Mouse (Mus musculus): Measurements from ENCODE around the gene Cdkal1.

DNA sequence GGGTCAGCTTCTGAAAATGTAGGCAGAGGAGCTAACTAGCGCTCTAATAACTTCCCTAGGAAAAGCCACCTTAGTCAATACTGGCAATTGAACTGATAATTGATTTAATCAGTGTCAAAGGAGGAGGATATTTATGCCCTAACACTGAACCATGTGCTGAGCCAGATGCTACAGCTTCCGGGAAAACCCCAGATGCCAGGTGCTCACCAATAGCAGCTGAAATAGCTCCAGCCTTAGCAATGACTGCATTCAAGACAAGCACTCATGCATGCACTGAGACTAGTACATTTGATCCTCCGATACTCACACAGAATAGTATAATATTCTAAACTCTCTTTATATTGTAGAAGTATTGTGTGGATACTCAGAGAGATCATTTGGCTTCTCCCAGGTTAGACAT lies 368.8 kb downstream of the Cdkal1 start:
- no peak for TF ChIP-seq CTCF (conservative IDR thresholded peaks at IDR 0.05 in 1 of 2, IDR thresholded peaks at IDR 0.05 in 1 of 2; ENCODE audit: low read depth in 2 of 2, low read length in 2 of 2)
- no peak for TF ChIP-seq POLR2A (IDR thresholded peaks at IDR 0.05; ENCODE audit: low read depth, low read length)
- no peak for TF ChIP-seq CHD2 (IDR thresholded peaks at IDR 0.05; ENCODE audit: low read length)
- no peak; the same call in 1 of the 2 replicates for TF ChIP-seq ZNF384 (IDR thresholded peaks at IDR 0.05; ENCODE audit: low read depth, low read length)
